Mouse (Mus musculus): ENCODE data around the gene Rab24.

The Rab24 gene

GRCm38 (mm10) chr13:55329109-55329682 lies 7.5 kb upstream of the Rab24 start:
- DNase-seq (ENCODE audit: low spot score), result peak; percentile 57

- DNase-seq (ENCODE audit: low spot score), result no peak
Observed at GRCm38 (mm10) chr13:55328641-55329040, 6.9 kb upstream of the Rab24 start.

- no peak for DNase-seq (ENCODE audit: low spot score)
Observed at GRCm38 (mm10) chr13:55328171-55328570, 6.4 kb upstream of the Rab24 start.

- peak; percentile 83 for DNase-seq (ENCODE audit: low spot score)
Observed at GRCm38 (mm10) chr13:55327633-55328032, 5.9 kb upstream of the Rab24 start.

GRCm38 (mm10) chr13:55327169-55327568 lies 5.4 kb upstream of the Rab24 start:
- no peak for DNase-seq (ENCODE audit: low spot score)

GRCm38 (mm10) chr13:55325596-55325995 lies 3.9 kb upstream of the Rab24 start:
- no peak for DNase-seq (ENCODE audit: low spot score)

- peak; percentile 16 for DNase-seq (ENCODE audit: low spot score)
Observed at GRCm38 (mm10) chr13:55322130-55322825, 532 bp upstream of the Rab24 start.

- DNase-seq (ENCODE audit: low spot score), result no peak
Observed at GRCm38 (mm10) chr13:55319931-55320533, 1.7 kb downstream of the Rab24 start, which contains the start of gene Prelid1. TSS of gene Prelid1 (plus strand) at chr13:55320500.

GRCm38 (mm10) chr13:55318351-55318750 lies 3.4 kb downstream of the Rab24 start:
- DNase-seq (ENCODE audit: low spot score), result no peak

- no peak for DNase-seq (ENCODE audit: low spot score)
Observed at GRCm38 (mm10) chr13:55314891-55315412, 6.8 kb downstream of the Rab24 start.

- DNase-seq (ENCODE audit: low spot score), result no peak
Observed at GRCm38 (mm10) chr13:55313051-55313450, 8.7 kb downstream of the Rab24 start.

- DNase-seq (ENCODE audit: low spot score), result no peak
Observed at GRCm38 (mm10) chr13:55312028-55312630, 9.6 kb downstream of the Rab24 start.

GRCm38 (mm10) chr13:55300913-55301312 lies 20.8 kb downstream of the Rab24 start:
- DNase-seq (ENCODE audit: low spot score), result no peak

- no peak for DNase-seq (ENCODE audit: low spot score)
Observed at GRCm38 (mm10) chr13:55296760-55297159, 25.0 kb downstream of the Rab24 start.

GRCm38 (mm10) chr13:55288854-55289253 lies 32.9 kb downstream of the Rab24 start:
- no peak for DNase-seq (ENCODE audit: low spot score)

- DNase-seq (ENCODE audit: low spot score), result no peak
Observed at GRCm38 (mm10) chr13:55277646-55278045, 44.1 kb downstream of the Rab24 start.

GRCm38 (mm10) chr13:55277203-55277602 lies 44.5 kb downstream of the Rab24 start:
- DNase-seq (ENCODE audit: low spot score), result no peak
